Mouse (Mus musculus) lung, postnatal 0 days (tissue): ENCODE data around the gene Cdkl1.

Source experiments
- CTCF ChIP-seq: IDR thresholded peaks from 2 replicates; pipeline ENCODE4 v1.5.1; 2016; ENCODE audit warnings: antibody characterized with exemption, mild to moderate bottlenecking
- EP300 ChIP-seq: IDR thresholded peaks from 2 replicates; pipeline ENCODE4 v1.6.1; 2016; ENCODE audit warnings: antibody characterized with exemption, mild to moderate bottlenecking, control low read depth

- no peak for TF ChIP-seq CTCF
- TF ChIP-seq EP300 = no peak
Measured at GRCm38 (mm10) chr12:69804393-69805070, 13.5 kb upstream of the Cdkl1 start.
